Mouse (Mus musculus) embryo, embryonic 10.5 days (tissue): ENCODE data around the gene Fgfr2.
A peak's percentile ranks its signal among the peaks of the same experiment; 100 is the strongest.

Experiments
- DNase-seq: peaks from one replicate; pipeline ENCODE4 v3.0.0-alpha.2; 2015; ENCODE audit warnings: low spot score

The Fgfr2 gene

GRCm38 (mm10) chr7:130715467-130715866 is 2407.7 kb downstream of the Fgfr2 start:
- DNase-seq = no peak

DNA sequence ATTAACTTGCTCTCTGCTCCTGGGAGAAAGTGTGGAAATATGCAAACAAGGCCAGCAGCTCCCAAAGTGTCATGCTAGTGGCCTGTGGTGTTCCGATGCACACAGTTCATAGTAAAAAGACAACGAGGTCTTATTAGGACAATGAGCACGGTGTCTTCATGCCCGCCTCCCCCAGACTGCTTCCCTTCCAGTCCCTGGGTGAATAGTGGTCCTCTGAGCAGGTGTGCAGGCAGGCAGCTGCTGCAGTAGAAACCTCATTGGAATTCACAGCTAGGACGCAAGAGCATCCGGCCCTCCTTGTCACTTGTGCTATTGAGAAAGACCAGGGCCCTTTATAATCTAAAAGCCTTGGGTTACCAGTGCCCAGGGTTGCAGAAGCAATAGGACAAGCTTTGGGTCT is 2409.8 kb downstream of the Fgfr2 start:
- no peak for DNase-seq

DNA sequence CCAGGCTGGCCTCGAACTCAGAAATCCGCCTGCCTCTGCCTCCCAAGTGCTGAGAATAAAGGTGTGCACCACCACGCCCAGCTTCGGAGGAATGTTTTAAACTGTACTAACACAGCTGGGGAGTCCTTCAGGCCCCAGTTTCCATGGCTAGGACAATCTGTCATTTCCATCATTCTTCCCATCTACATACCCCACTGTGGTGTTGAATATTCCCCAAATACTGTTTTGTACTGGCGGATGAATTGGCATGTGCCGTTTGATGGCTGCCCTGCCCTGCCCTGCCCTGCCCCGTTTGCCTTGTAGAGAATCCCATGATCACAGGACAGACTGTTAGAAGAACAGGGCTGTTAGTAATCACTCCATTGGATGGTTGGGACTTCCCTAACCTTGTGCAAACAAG is 2411.3 kb downstream of the Fgfr2 start:
- no peak for DNase-seq

- no peak for DNase-seq
Measured at GRCm38 (mm10) chr7:130709372-130710274, 2413.5 kb downstream of the Fgfr2 start.

DNA sequence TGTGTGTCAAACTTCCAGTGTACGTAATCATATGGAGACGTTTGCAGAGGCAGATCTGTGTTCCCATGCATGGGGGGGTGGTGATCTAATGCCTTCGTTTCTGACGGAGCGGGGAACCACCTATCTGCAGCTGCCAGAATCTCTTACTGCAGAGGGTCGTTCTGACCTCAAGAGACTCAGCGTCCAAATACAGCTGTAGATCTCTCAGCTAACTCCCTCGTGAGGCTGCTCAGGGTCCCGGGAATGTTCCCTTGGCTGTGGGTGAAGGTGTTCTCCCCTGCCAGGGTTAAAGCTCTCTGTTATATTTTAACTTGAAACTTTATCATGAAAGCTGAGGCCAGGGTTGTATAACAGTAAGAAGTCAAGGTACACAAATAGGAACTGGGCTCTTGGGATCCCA is 2414.2 kb downstream of the Fgfr2 start:
- no peak for DNase-seq

- no peak for DNase-seq
Measured at GRCm38 (mm10) chr7:130705230-130705629, 2417.9 kb downstream of the Fgfr2 start.

DNA sequence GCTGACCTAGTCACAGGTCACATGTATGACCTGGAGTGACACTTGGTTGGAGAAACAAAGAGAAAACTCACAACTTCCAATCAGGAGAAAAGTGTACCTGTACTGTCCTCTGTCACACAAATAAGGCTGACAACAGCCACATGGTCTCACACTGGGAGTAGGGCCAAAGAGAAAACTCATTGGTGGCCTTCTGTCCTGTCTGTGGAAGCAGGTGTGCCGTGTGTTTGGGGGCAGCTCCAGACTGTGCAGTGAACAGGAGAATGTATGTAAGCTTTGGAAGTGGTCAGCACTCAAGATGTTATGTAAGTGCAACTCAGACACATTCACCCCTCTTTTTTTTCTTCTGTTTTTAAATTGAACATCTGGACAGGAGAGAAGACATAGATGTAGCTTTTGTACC is 2421.8 kb downstream of the Fgfr2 start:
- DNase-seq = no peak

DNA sequence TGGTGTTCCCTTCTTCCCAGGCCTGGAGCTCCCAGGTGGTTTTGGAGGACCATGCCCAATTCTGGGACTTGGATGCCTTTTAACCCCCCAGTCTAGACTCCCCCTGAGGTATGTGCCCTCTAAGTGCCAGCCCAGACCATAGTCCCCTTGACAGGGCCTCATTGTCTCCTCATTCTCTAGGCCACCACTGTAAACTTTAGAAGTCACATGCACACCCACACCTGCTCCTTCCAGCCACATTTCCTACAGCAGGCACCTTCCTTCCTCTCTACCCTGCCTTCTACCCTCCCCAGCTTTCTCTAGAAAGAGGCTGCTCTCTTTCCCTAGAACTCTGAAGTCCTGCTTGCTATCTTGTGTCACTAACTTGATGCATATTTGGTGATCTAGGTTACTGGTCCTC is 2424.7 kb downstream of the Fgfr2 start:
- DNase-seq = no peak

DNA sequence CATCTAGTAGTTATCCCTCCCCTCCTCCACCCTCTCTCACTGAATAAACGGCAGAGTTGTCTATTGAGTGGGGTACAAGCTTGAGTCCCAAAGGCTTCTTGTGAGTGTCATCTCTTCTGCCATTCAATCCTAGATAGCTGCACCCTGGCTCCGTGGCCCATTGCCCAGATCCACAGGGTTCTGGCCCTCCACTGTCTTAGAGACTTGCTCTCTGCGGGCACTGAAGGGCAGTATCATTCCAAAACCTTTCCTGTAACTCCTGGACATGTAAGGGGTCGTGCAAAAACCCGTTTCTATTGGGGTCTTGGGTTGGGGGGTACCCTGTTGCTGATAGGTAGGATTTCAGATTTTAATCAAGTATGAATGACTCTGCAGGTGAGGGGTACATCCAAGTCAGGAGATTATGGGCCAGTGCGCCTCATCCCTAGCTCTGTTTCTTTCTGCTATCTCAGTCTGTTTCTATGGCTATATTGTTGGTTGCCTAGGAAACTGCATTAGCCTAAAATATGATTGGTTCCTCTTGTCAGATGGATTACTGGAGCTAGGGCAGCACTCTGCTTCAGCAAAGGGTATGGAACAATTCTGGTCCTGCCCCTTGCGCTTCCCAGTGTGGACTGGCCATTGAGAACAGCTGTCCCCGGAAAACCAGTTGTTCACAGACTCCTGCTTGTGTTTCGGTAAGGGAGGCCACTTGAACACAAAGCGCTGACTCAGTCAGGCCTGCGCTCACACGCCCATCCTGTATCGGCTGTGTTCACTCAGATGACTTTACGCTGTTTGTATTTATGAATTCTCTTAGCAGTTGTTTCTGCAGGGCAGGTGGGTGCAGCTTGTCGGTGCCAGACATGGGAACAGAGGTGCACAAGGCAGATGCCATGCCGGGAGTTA is 2426.6 kb downstream of the Fgfr2 start:
- no peak for DNase-seq

GRCm38 (mm10) chr7:130695669-130696338 is 2427.3 kb downstream of the Fgfr2 start:
- DNase-seq = peak; percentile 15

- peak; percentile 73 for DNase-seq
Measured at GRCm38 (mm10) chr7:130693800-130694193, 2429.4 kb downstream of the Fgfr2 start.

- DNase-seq = peak; percentile 73
Measured at GRCm38 (mm10) chr7:130692943-130693799, 2430.0 kb downstream of the Fgfr2 start.

DNA sequence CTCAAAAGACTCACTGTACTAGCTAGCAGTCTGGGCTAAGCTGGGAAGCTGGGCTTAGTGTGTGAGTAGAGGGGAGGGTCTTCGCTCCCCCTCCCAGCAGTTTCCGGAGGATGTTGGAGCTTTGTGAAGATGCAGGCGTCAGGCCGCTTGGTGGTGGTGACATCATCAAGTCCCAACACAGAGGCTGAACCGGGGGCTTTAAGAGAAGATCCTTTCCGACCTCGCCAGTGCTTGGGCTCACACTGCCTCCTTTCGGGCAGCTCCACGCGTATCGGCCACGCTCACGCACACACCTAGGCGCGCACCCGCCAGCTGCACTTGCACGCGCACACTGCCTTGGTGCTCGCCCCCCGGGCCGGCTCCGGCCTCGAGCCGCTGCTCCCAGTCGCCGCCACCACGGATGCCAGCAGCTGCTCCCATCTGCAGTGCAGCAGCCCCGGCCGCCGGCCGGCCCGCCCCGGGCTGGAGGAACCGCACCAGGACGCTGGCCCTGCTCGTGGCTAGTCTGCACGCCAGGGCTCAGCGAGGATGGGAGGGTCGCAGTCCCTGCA is 2430.7 kb downstream of the Fgfr2 start:
- peak; percentile 92 for DNase-seq

GRCm38 (mm10) chr7:130691931-130692330 is 2431.2 kb downstream of the Fgfr2 start:
- DNase-seq = peak; percentile 16

- DNase-seq = no peak
Measured at GRCm38 (mm10) chr7:130690869-130691268, 2432.3 kb downstream of the Fgfr2 start.

DNA sequence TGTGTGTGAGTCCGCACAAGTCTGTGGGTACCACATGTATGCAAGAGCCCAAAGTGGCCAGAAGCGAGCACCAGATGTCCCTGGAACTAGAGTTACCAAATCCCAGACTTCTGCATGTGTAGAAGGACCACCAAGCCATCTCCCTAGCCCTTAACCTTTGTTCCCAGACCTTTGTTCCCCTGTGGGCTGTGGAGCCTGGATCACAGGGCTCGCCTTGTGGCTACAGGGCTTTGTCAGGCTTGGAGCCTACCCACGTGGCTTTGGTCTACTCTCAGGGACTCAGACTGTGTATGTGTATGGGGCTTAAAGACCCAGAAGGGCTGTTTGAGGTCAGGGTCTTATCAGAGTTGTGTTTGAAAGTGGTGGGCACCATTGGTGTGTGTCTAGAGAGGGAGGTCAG is 2434.5 kb downstream of the Fgfr2 start:
- DNase-seq = no peak

DNA sequence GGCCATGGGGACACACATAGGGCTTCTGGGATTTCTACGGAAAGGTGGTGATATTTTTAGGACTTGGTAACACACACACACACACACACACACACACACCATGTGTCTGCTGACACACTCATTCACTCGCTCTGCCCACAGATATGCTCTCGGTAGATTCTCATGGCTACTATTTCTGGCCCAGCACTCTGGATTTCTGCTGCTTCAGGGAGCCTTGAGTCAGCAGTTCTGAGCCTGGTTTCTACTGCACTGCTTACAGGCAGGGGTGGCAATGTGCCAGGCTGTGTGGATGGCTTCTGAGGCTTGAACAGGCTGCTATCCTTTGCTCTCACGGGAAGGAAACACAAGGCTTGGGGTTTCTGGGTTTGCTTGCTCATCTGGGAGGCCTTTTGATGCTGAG is 2441.4 kb downstream of the Fgfr2 start:
- DNase-seq = no peak

- no peak for DNase-seq
Measured at GRCm38 (mm10) chr7:130678414-130678813, 2444.7 kb downstream of the Fgfr2 start.

GRCm38 (mm10) chr7:130677541-130678274 is 2445.4 kb downstream of the Fgfr2 start:
- no peak for DNase-seq

DNA sequence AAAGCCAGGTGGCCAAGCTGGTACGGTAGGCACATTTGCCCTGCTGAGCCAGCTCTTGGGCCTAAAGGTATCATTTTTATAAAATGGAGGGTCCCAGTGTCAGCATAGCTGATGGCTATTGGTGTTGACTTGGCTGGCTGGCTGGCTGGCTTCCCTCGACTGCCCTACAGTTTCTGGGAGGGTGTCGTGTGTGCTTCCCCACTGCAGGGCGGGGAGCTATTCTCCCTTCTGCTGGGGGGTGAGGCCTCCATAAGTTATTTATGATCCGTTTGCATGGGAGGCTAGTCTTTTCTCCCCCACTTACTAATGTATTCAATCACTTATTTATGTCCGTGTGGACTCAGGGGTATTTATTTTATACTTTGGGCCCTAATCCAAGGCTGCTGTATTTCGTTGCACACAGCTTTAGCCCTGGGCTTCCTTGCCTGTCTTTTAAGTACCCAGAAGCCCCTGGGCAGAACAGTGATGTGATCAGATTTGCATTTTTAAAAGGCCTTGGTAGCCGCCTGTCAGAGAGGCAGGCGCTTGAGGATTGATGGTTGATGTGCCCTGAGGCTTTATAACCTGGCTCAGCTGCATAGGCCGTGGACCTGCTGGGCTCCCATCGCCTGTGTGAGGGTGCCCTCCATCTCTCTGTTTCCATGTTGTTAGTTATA is 2446.1 kb downstream of the Fgfr2 start:
- no peak for DNase-seq
